Mouse (Mus musculus): Measurements from ENCODE around the gene Creg2.
"Not testable (repeated sequence)": the region's sequence is repeated elsewhere in the genome, so short reads cannot be mapped to it uniquely, and the experiment has no call there.

The Creg2 gene

DNA sequence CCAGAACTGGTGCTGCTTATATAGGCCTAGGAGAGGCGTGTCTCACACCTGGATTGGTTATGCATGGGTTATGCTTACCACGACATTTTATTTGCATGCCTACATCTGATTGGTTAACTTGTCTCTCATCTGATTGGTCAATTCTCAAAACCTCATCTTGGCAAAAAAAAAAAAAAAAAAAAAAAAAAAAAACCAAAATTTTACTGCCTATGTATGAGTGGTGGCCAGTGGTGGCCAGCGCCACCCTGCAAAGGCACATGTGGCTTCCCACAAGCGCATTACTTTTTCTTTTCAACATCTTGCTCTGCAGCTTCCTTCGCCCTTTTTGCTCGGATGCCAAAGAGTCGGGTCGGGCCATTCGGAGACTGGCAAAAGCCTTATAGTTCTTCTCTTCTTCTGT, 54.1 kb downstream of the Creg2 start:
- not testable (repeated sequence) for DNase-seq (ENCODE audit: low spot score)

DNA sequence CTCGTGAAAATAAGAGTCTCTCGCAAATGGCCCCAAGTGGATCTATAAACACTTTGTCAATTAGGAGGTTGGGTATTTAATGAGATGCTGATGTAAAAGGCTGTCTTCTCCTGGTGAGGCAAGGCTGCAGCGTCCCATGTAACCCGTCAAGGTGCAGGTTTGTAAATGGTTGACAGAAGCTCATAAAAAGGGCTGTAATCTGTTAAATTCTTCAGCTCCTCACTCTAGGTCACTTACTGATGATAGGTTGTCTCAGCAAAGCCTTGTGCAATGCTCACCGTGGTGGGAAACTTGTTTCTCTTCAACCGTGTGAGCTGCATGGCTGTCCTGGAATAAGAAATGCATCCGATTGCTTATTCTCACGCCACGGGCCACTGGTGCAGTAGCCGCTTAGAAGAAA, 57.4 kb downstream of the Creg2 start:
- no peak for DNase-seq (ENCODE audit: low spot score)

DNA sequence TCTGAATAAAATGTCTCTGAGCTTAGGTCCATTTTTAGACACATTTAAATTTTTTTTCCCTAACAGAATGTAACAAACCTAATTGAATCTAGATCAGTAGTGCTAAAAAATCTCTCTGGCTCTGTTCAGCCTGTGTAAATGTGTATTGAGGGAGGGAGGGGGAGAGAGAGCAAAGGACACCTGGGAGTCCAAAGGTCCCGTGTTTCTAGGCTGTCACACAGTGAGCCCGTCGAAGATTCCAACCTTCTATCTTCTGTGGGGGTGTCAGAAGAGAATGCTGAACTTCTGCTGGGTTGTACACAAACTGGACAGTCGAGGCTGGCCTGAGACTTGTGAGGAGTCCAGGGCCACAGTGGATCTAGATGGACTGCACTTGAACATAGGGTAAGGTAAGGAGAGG, 59.2 kb downstream of the Creg2 start:
- DNase-seq (ENCODE audit: low spot score) = no peak

DNA sequence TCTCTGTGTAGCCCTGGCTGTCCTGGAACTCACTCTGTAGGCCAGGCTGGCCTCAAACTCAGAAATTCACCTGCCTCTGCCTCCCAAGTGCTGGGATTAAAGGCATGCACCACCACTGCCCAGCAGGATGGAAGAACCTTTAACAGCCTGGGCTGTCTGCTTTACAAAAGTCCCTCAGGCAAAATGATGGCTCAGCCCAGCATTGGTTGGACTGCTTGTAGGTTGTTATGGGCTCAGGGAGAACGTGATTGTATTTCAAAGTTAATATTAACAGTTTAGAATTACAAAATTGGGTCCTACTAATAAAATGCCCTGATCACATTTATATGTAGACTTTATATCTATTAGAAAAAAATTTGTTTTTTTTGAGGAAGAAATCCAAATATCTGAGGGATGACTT, 59.7 kb downstream of the Creg2 start:
- DNase-seq (ENCODE audit: low spot score) = not testable (repeated sequence)

DNA sequence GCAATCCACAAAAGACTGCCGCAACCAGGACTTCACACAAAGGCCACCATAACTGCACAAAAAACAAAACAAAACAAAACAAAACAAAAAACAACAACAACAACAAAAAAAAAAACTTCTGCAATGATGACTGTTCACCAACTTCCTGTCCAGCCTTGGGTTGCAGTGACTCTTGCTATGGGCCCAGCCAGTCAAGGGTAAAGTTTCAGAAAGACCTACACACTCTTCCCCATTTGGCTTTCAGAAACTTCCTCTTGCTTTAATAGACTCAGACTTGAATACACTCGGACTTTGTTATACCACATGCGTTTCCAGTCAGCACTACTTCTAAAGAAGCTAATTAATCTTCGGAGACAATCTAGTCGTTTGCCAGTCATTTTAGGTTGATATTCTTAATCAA, 61.1 kb downstream of the Creg2 start:
- DNase-seq (ENCODE audit: low spot score) = no peak

DNA sequence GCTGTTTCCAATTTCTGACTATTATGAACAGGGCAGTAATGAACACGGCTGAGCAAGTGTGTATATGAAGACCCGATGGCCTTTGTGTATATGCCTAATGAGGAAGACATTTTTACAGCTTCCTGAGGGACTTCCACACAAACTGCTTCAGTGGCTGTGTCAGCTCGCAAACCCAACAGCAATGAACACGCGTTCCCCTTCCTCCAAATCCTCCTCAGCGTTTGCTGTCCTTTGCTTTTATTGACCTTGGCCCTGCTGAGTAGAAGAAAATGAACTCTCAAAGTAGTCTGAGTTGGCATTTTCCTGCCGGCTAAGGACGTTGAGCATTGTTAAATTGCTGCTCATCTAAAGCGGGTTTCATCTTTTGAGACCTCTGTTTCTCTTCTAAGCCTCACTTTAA, 65.9 kb downstream of the Creg2 start:
- no peak for DNase-seq (ENCODE audit: low spot score)

DNA sequence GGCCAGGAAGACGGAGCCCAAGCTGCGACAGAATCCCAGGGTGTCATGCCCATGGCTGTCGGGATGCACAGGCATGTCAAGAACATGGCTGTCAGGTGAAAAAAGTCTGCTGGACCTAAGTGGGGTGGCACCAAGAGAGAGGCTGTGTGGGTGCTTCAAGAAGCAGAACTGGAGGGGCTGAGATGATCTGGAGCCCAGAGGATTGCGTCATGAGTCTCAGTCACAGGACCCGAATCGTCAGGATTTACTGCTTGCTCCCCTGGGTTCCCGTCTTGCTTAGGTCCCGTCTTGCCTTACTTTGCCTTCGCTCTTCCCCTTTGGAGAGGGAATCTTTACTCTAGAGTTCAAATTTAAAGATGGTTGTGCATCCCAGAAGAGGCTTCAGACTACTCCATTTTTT, 68.1 kb downstream of the Creg2 start:
- no peak for DNase-seq (ENCODE audit: low spot score)

DNA sequence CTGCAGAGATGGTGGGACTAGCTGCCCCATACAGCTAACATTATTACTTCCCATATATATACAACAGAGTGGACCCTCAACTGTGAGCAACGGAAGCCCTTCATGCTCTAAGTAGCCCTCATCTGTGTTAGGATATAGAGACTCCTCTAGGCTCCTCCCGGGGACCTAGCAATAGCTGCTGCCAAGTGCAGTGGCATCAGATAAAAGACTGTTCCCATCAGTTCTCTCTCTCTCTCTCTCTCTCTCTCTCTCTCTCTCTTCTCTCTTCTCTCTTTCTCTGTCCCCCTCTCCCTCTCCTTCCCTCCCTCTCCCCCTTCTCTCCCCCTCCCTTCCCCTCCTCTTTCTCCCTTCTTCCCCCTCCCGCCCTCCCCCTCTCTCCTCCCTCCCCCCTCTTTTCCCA, 70.1 kb downstream of the Creg2 start:
- DNase-seq (ENCODE audit: low spot score) = no peak

DNA sequence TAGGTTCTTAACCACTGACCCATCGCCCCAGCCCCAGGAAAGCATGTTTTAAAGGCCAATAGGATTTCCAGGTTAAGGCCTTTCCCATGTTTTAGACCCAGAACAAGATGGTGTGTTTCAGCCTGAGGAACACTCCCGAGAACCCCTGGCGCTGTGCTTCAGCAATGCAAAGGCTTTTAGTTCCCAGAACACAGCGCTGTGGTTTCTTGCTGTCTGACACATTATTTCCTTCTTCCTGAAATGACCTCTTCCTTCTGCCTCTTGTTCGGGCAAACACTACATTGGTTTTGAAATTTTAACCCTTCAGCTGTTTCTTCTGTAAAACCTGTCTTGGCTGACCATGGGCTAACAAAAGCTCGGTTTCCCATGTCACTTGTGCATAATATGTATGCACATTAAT, 72.1 kb downstream of the Creg2 start:
- DNase-seq (ENCODE audit: low spot score) = no peak

DNA sequence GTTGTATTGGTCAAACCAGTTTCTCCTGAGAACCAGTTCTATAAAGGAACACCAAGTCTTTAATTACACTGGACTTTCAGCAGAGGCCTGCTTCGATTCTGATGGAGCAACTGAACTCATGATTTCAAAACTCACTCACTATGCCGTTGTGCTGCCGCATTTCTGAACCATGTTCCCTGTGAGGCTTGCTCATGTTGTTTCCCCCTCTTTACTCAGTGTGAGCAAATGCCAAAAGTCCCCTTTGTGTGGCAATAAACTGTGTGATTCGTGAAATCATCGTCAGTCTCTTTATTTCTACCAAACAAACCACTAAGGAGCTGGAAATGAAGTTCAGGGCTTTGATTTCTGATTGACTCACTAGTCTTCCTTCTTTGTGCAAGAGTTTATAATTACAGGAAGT, 72.8 kb downstream of the Creg2 start:
- peak; percentile 34 for DNase-seq (ENCODE audit: low spot score)

DNA sequence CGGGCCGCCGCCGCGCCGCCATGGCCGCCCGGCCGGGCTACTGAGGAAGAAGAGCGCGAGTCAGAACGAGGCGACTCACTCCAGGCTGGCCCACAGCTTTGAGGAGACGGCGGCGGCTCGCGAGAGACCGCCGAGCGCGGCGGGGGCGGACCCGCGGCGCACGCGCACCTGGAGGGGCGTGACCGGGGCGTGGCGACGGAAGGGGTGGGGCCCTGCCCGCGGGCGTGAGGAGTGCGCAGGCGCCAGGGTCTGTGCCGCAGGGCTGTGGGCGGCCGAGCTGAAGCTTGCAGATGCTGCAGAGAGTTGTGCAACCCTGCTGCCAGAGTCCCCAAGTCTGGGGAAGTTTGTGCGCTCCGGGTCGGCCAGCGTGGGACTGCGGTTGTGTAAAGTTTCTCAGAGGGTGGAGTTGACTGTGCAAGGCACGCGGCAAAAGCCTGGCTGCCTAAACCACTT, 74.0 kb downstream of the Creg2 start, which contains the start of gene Rnf149:
Gene Rnf149, minus strand, starts transcription at position 153 of the 453 bp plus-strand sequence.
- peak; percentile 94 for DNase-seq (ENCODE audit: low spot score)

DNA sequence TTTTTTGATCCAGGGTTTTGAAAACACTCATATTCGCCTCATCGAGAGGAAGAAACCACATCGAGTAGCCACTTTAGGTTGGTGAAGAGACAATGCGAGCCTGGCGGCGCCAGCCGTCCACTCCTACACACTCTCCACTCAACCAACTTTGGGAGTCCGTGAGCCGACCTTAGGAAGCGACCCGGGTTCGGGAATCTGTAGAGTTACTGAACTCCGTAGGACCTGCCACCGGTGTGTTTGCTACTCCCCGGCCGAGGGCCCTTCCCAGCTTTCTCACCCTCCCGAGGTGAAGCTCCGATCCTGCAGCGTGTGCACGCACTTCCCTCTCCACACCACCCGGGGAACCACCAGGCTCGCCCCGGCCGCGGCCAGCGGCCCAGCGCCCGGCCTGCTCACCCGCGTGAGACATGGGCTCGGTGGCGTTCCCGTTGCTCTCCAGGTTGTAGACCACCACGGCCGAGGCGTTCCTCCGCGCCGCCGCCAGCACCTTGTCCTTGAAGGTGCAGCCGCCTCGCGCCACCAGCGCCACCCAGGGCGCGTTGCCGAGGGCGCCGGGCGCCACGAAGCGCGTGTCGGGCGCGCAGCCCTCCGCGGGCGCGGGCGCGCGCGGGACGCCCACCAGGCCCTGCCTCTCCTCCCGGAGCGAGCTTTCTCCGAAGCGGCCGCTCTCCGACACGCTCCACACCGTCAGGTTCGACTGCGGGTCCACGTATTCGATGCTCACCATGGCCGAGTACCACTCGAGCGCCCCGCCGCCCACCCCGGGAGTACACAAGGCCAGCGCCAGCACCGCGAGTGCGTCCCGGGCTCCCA, 74.6 kb downstream of the Creg2 start:
- DNase-seq (ENCODE audit: low spot score) = peak; percentile 61

DNA sequence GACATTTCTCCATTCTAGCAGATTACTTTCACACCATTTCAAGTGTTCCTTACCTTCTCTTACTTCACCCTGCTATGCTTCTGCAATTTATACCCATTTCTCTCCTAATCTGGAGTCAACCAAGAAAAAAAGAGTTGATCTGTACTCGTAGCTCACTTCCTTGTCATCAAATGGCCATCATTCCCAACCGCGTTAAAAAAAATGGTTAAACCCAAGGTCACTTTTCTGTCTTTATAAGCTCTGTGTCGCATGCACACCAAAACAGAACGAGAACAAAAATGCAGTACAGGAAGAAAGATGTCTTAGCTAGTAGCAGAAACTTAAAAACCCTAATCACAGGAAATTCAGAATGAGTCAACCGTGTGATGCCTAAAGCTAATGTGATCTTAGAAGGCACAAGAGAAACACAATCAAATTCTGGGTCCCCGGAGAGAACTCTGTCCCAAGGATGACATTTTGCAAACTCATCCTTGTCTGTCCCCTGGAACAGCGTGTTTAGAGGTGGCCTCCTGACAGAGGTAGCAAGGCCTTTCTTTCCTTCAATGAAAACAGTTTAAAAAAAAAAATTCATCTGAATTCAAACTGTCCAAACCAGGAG, 75.4 kb downstream of the Creg2 start:
- no peak for DNase-seq (ENCODE audit: low spot score)

DNA sequence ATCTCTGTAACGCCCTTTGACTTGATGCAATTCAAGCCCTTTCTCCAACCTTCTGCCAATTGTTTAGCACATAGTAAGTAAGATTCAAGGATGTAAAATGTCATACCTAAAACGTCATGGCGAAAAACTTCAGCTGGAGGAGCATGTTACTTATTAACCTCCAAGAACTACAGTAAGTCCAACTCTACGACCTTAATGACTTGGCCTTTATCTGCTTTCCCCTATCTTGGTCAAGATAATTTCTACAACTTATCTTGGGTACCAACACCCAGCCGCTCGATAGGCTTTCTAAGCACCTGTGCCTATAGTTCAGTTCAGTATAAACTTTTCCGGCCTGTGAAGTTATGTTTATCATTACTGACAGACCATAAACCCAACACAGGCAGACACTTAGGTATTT, 77.4 kb downstream of the Creg2 start:
- DNase-seq (ENCODE audit: low spot score) = no peak

DNA sequence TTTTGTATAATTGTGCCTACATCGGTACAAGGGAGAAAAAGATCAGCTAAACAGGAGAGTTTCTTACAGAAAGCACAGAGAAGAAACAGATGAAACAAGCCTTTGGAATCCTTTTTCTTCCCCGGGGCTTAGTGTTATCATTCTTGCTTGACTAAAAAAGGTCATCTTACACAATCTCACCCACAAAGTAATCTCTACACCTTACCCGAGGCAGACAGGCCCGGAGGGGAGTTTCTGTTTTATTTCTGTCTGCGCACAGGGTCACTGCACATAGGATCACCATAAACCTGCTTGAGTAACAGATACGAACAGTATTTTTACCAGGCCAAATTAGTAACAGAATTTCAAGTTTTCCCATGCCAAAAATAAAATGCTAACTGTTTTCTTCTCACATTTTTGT, 79.6 kb downstream of the Creg2 start:
- no peak for DNase-seq (ENCODE audit: low spot score)
